Mouse (Mus musculus) neural tube, embryonic 11.5 days (tissue): ENCODE measurements around the gene Bsnd. TPM values are rescaled to one million over a fixed set of nuclear protein-coding genes. Genes with fewer than 3 reads are reported as not detected.

Experiments used
- ATAC-seq: fragments of 200-750 bp; cut with Nextera tagmentation; 2 replicates; pipeline ENCODE4 v1.8.0; 2017; ENCODE audit warnings: moderate number of reproducible peaks, mild to moderate bottlenecking, moderate TSS enrichment, moderate library complexity; ENCODE audit not compliant: insufficient read depth, low FRiP score, low TSS enrichment
- DNase-seq: peaks from one replicate; pipeline ENCODE4 v3.0.0-alpha.2; 2015; ENCODE audit warnings: low spot score
- H3K27ac ChIP-seq: fragments of 300-500 bp; sonication (generic); 2 replicates; pipeline ENCODE4 v1.5.1; 2014; ENCODE audit warnings: low read depth, mild to moderate bottlenecking, low read length
- H3K27me3 ChIP-seq: fragments of 300-500 bp; sonication (generic); 2 replicates; pipeline ENCODE4 v1.6.1; 2014; ENCODE audit warnings: mild to moderate bottlenecking, low read length, mixed read lengths; ENCODE audit not compliant: control insufficient read depth, insufficient read depth
- H3K36me3 ChIP-seq: fragments of 300-500 bp; sonication (generic); 2 replicates; pipeline ENCODE4 v1.6.1; 2014; ENCODE audit warnings: mild to moderate bottlenecking, low read length, moderate library complexity, mixed read lengths; ENCODE audit not compliant: control insufficient read depth, insufficient read depth
- H3K4me1 ChIP-seq: fragments of 300-500 bp; sonication (generic); 2 replicates; pipeline ENCODE4 v1.6.1; 2014; ENCODE audit warnings: low read length, mixed read lengths; ENCODE audit not compliant: control insufficient read depth, insufficient read depth
- H3K4me2 ChIP-seq: fragments of 300-500 bp; sonication (generic); 2 replicates; pipeline ENCODE4 v1.6.1; 2014; ENCODE audit warnings: low read depth, mild to moderate bottlenecking, moderate library complexity
- H3K4me3 ChIP-seq: fragments of 300-500 bp; sonication (generic); 2 replicates; pipeline ENCODE4 v1.5.1; 2014; ENCODE audit warnings: low read depth, low read length
- H3K9ac ChIP-seq: fragments of 300-500 bp; sonication (generic); 2 replicates; pipeline ENCODE4 v1.6.1; 2014; ENCODE audit warnings: mild to moderate bottlenecking, low read length
- H3K9me3 ChIP-seq: fragments of 300-500 bp; sonication (generic); 2 replicates; pipeline ENCODE4 v1.6.1; 2016; ENCODE audit warnings: low read length; ENCODE audit not compliant: control insufficient read depth
- WGBS: fragments of 180-500 bp; shearing (Covaris S2); extraction: QIAGEN DNeasy Blood & Tissue Kit; methylation state at CpG from one replicate; pipeline ENCODE4 v1.1.7; 2014; 5-methylcytosine and 5-hydroxymethylcytosine counted together
- polyA plus RNA-seq: library from polyadenylated mRNA; unstranded; fragments of >200 nt; fragmentation: Nextera tagmentation; extraction: Ambion mirVana; gene quantifications from 2 replicates; pipeline ENCODE4 v1.2.1, GENCODE M21; 2014

Bsnd gene
- polyA plus RNA-seq: not detected in 2 replicates

GRCm38 (mm10) chr4:106492116-106492515 lies at the start of gene Bsnd:
Gene Bsnd (minus strand): TSS chr4:106492283.
- Histone ChIP-seq H3K9ac (no peak within 1 kb of the TSS), H3K4me2 (no peak within 1 kb of the TSS), H3K27me3 (no peaks in the 10 kb centered on the region), H3K36me3 (no peaks in the 10 kb centered on the region), H3K4me3 (no peak within 1 kb of the TSS), H3K27ac (no peak within 1 kb of the TSS), H3K9me3 (no peaks in the 10 kb centered on the region), H3K4me1 (no peaks in the 10 kb centered on the region)
- 53% methylated on average over 3 of the region's 3 CpGs for WGBS
- ATAC-seq (no peak), DNase-seq (no peak)

- H3K9me3 ChIP-seq: no peaks in the 10 kb centered on the region
- no peaks in the 10 kb centered on the region for H3K27me3 ChIP-seq
- no peak overlapping the region for H3K9ac ChIP-seq
- no peak for ATAC-seq
- H3K27ac ChIP-seq: no peak overlapping the region
- H3K36me3 ChIP-seq: no peaks in the 10 kb centered on the region
- WGBS: 57% methylated on average over 3 of the region's 3 CpGs
- no peaks in the 10 kb centered on the region for H3K4me1 ChIP-seq
- DNase-seq: no peak
- H3K4me3 ChIP-seq: no peak overlapping the region
- no peak overlapping the region for H3K4me2 ChIP-seq
Observed at GRCm38 (mm10) chr4:106541491-106541890, 49.4 kb upstream of the Bsnd start.

- no peak for DNase-seq
- Histone ChIP-seq H3K9ac (no peak overlapping the region), H3K4me1 (no peaks in the 10 kb centered on the region), H3K9me3 (no peaks in the 10 kb centered on the region), H3K27ac (no peak overlapping the region), H3K27me3 (no peaks in the 10 kb centered on the region), H3K36me3 (no peaks in the 10 kb centered on the region), H3K4me2 (no peak overlapping the region), H3K4me3 (no peak overlapping the region)
- WGBS: 89% methylated on average over 5 of the region's 5 CpGs
- ATAC-seq: no peak
Observed at GRCm38 (mm10) chr4:106539756-106540155, 47.7 kb upstream of the Bsnd start.

- Histone ChIP-seq H3K4me2 (no peak overlapping the region), H3K27me3 (no peaks in the 10 kb centered on the region), H3K9me3 (no peaks in the 10 kb centered on the region), H3K36me3 (no peaks in the 10 kb centered on the region), H3K4me3 (no peak overlapping the region), H3K27ac (no peak overlapping the region), H3K9ac (no peak overlapping the region), H3K4me1 (no peaks in the 10 kb centered on the region)
- 75% methylated on average over 7 of the region's 7 CpGs for WGBS
- ATAC-seq (no peak), DNase-seq (no peak)
Observed at GRCm38 (mm10) chr4:106534256-106534655, 42.2 kb upstream of the Bsnd start.

GRCm38 (mm10) chr4:106533421-106534080 lies 41.5 kb upstream of the Bsnd start:
- Histone ChIP-seq H3K36me3 (no peaks in the 10 kb centered on the region), H3K9ac (no peak overlapping the region), H3K9me3 (no peaks in the 10 kb centered on the region), H3K4me2 (no peak overlapping the region), H3K27me3 (no peaks in the 10 kb centered on the region), H3K4me1 (no peaks in the 10 kb centered on the region), H3K4me3 (no peak overlapping the region), H3K27ac (no peak overlapping the region)
- WGBS: 66% methylated on average over 7 of the region's 7 CpGs
- ATAC-seq (no peak), DNase-seq (no peak)

GRCm38 (mm10) chr4:106530113-106530482 lies 38.0 kb upstream of the Bsnd start:
- Histone ChIP-seq H3K27me3 (no peaks in the 10 kb centered on the region), H3K27ac (no peak overlapping the region), H3K9ac (no peak overlapping the region), H3K4me2 (no peak overlapping the region), H3K9me3 (no peaks in the 10 kb centered on the region), H3K4me1 (no peaks in the 10 kb centered on the region), H3K4me3 (no peak overlapping the region), H3K36me3 (no peaks in the 10 kb centered on the region)
- ATAC-seq (peak; percentile 59), DNase-seq (no peak)
- WGBS: 65% methylated on average over 9 of the region's 9 CpGs

- Histone ChIP-seq H3K4me3 (no peak overlapping the region), H3K27ac (no peak overlapping the region), H3K9ac (peak overlapping the region; percentile 35; the same call in 1 of the 2 replicates), H3K4me2 (peak overlapping the region; percentile 24), H3K36me3 (no peaks in the 10 kb centered on the region), H3K9me3 (no peaks in the 10 kb centered on the region), H3K27me3 (no peaks in the 10 kb centered on the region), H3K4me1 (no peaks in the 10 kb centered on the region)
- ATAC-seq: peak; percentile 86
- WGBS: 15% methylated on average over 17 of the region's 17 CpGs
- DNase-seq: peak; percentile 93
Observed at GRCm38 (mm10) chr4:106529375-106530112, 37.5 kb upstream of the Bsnd start.

GRCm38 (mm10) chr4:106527856-106528547 lies 35.9 kb upstream of the Bsnd start:
- Histone ChIP-seq H3K36me3 (no peaks in the 10 kb centered on the region), H3K9me3 (no peaks in the 10 kb centered on the region), H3K27me3 (no peaks in the 10 kb centered on the region), H3K4me3 (no peak overlapping the region), H3K4me2 (no peak overlapping the region), H3K9ac (no peak overlapping the region), H3K27ac (no peak overlapping the region), H3K4me1 (no peaks in the 10 kb centered on the region)
- DNase-seq: no peak
- WGBS: 77% methylated on average over 7 of the region's 7 CpGs
- no peak for ATAC-seq
